Mouse (Mus musculus): Measurements from ENCODE around the gene Zfp952.
"Not testable (repeated sequence)": the region's sequence is repeated elsewhere in the genome, so short reads cannot be mapped to it uniquely, and the experiment has no call there.

The Zfp952 gene

DNA sequence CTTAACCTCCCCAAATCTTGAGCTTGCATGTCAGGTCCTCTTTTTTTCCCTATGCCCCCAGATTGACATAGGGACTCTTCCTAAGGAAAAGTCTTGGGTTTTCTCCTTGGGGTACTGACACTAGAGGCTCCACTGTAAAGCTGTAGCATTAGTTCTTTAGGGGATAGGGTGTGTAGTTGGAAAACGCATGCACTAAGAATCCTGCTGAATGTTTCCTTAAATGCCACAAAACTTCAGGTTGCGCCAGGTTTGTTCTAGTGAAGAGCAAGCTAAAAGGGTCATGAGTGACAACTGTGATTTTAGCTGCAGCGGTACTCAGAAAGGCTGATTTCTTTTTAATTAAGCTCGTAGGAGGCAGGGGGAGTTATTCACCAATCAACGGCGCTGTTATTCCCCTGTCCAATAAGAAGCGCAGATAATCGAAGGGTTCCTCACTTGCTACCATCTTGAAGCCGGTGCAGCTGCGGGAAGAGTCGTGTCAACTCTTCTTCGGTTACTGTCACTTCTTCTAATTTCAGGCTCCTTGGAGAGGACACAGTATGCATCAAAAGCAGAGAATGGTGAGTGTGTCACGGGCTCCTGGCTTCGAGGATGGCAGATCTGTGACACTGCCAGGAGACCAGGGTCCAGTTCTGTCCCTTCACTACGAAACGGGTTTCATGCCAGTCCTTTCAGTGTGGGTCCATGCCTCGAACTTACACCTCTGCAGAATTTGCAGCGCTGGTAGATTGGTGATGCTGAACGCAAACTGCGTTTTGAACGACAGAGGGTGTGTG, at the start of gene Zfp952:
TSS of gene Zfp952 (plus strand) at position 431 of the 776 bp plus-strand sequence.
- in situ Hi-C loops (cut with MboI, MseI): no loop called here

DNA sequence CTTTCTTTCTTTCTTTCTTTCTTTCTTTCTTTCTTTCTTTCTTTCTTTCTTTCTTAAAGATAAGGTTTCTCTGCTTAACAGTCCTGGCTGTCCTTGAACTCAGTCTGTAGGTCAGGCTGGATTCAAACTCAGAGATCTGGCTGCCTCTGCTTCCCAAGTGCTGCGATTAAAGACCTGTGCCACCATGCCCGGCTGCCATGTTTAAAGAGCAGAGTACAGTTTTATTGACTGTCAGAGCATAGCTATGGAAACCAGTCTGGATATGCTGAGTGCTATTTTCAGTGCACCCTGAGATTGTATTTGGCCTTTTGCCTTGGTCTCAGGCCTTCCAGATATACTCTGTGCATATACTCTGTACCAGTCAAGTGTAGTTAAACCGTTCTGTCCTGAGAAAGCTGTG, 49.3 kb upstream of the Zfp952 start:
- in situ Hi-C loops (cut with MboI, MseI): no loop called here

DNA sequence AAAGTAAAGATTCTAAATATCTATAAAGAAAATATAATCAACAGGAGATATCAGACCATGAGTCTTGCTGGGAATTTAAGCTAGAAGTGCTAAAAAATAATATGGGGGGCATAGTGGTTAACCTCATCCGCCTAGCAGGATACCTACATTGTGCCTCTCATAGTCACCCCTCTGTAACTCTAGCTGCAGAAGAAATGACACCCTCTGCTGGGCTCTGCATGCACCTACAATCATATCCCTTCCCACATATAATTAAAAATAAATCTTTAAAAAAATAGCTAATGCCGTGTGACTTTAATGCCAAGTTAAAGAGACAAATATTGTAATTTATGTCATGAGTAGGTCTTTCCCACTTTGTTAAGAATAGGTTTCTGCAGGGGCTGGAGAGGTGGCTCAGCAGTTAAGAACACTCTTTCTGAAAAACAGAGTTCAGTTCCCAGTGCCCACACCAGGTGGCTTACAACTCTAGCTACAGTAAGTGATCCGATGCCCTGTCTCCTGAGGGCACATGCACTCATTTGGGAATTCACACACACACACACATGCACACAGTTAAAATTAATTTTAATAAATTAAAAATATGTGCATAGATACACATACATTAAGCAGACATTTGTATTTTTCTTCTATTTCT, 48.4 kb upstream of the Zfp952 start:
- in situ Hi-C loops (cut with MboI, MseI): no loop called here

DNA sequence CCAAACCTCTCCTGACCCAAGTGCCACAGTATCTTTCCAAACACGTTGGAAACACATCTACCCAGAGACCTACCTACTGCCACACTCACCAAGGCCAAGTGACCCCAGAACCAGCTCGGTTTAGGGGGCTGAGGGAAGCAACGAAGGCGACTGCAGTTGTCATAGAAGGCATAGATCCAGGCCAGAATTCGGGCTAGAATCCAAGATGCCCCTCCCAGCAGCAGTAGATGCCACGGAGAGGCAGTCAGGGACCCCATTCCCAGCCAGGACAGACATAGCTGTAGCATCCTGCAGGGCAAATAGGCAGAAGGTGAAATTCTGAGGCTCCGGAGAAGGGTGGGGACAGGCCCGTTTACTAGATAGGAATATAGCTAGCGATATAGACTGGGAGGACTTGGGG, 46.2 kb upstream of the Zfp952 start:
- in situ Hi-C loops (cut with MboI, MseI): no loop called here

DNA sequence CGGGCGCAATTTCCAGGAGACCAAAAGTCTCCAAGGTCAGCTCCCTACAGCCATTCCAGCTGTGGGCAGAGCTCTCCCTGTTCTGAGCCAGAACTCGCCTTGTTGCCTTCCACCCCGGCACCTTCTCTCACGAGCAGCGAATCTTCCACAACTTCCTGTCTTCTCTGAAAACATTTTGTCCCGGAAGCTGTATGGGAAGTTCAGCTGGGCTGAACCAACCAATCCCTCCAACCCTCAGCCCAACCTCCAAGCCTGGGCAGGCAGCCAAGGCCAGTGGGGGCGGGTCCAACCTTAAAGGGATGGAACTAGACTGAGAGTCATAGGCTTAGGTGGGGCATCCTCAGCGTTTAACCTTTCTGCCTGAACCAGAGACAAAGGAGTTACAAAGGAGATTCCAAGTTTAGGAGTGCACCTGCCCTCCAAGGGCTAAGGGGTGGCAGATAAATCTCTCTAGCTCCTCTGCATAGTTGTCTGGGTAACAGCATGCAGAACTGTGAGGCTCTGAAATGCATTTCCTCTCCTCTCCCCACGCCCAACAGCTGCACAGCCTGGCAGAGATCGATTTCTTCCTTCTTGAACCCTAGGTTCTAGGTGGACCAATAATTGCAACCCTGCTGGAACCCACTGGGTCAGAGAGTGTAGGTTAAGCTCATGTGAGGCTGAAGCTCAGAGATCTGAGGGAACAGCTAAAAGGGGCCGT, 45.6 kb upstream of the Zfp952 start, which contains the start of gene Cyp4f13:
TSS of gene Cyp4f13 (minus strand) at position 188 of the 700 bp plus-strand sequence.
- in situ Hi-C loops (cut with MboI, MseI): no loop called here

DNA sequence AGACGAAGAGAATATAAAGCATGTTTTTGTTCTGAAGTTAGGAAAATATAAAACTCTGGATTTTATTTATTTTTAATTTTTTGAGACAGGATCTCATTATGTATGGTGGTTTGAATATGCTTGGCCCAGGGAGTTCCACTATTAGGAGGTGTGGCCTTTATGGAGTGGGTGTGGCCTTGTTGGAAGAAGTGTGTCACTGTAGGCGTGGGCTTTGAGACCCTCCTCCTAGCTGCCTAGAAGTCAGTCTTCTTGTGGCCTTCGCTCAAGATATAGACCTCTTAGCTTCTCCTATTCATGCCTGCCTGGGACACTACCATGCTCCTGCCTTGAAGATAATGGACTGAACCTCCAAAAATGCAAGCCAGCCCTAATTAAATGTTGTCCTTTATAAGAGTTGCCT, 42.8 kb upstream of the Zfp952 start:
- in situ Hi-C loops (cut with MboI, MseI): loop anchor here (10.0 kb wide), 1 partner anchor 855 kb away; no protein-coding TSS in a partner anchor

DNA sequence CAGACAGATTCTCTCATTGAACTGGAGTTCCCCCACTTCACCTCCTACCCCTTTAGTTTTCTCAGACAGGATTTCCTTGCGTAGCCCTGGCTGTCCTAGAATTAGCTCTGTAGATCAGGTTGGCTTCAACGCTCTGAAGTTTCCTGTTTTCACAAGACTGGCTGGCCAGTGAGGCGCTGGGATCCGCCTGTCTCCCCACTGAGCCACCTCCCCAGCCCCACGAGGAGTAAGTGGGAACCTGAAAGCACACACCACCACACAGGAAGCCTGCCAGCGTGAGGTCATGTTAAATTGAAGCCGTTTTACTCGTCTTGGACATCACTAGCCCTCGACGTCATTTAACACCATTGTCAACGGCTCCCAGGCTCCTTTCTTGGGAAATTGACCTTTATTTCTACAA, 41.9 kb upstream of the Zfp952 start:
- in situ Hi-C loops (cut with MboI, MseI): loop anchor here (10.0 kb wide), 1 partner anchor 856 kb away; no protein-coding TSS in a partner anchor

DNA sequence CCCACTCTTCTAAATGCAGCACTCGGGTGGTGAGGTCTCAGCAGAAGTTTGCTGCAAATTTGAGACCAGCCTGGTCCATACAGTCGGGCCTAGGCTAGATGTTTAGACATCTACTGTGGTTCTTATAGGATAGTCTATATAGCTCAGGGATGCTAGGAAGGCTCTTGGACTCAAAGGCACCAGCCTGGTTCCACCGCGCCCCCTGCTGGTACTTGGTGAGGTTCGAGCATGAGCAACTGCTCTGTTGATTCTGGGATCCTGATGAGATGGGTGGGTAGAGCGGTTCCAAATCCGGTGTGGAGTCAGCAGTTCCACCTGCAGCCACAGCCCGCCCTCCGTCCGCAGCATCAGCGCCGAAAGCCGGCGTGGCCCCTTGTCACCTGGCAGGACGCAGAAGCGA, 41.5 kb upstream of the Zfp952 start:
- in situ Hi-C loops (cut with MboI, MseI): loop anchor here (10.0 kb wide), 1 partner anchor 857 kb away; no protein-coding TSS in a partner anchor

DNA sequence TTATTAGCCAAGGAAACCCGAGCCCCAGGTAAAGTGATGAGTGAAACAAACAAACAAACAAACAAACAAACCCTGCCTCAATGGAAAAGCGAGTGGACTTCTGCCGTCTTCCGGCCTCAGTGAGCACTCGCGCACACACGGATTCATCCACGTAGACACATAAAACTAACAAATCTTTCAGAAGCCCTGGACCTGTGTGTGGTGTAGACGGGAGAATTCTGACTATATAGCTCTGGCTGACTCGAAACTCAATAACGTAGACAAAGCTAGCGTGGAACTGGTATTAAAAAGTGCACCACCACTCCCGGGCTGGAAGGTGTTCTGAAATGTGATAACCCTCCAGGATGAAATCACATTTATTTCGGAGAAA, 27.7 kb upstream of the Zfp952 start:
- in situ Hi-C loops (cut with MboI, MseI): no loop called here

DNA sequence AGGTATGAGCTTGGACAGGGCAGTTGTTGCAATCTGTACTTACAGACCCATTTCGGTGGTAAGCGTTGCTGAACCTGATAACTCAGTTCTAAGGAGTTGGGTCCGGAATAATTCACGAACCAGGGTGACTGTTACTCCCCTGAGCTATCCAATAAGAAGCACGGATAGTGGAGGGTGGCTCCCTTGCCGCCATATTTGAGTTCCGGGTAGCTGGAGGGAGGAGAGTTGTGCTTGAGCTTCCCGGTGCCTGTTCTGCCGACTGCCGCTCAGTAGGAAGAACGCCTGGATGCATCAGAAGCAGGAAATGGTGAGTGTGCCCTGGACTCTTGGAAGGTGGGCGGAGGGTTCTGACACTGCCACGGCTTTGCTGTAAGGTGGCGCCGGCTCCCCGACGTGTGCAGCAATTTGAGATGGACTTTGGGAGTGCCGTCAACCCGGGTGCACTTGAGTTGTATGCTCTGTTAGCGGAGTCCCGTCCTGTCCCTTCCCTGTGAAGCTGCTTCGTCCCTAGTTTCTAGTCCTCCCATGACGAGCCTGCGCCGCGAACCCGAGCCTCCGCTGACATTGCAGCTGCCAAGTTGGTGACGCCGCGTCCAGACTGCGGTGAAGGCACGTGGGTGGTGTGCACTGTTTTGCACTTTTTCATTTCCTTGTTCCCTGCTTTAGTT, 27.2 kb upstream of the Zfp952 start, which contains the start of gene Zfp472:
TSS of gene Zfp472 (plus strand) at position 192 of the 668 bp plus-strand sequence.
- in situ Hi-C loops (cut with MboI, MseI): no loop called here

DNA sequence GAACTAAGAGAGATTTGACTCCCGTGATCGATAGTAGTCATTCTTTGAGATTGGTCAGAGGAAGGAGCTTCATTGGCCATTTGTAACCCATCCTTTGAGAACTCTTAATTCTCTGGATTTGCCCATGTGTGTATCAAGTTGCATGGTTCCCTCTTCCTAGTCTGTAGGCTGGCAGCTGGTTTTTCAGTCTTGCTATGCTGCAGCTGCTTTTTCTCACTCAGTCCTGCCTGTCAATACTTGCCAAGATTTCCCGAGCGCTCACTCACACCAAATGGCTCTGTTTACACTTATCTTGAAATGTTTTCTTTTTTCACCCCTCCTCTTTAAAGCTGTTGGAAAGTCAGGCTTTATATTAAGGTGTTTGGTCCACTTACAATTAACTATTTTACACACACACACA, 11.6 kb upstream of the Zfp952 start:
- in situ Hi-C loops (cut with MboI, MseI): no loop called here

DNA sequence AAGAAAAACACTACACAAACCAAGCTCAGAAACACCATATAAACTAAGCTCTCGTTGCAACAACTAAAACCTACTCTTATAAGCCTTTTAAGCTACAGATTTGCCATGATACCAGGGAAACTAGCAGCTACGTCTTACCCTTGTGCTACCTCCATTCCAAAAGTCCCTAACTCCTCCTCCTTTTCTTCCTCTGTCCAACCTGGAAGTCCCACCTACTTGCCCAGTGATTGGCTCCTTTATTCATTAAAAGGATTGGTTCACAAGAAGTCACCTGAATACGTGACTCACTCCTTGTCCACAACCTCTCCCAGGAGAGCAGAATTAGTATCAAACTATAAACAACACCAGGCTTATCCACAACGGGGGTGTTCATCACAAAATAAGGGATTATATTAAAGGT, 6.6 kb upstream of the Zfp952 start:
- in situ Hi-C loops (cut with MboI, MseI): no loop called here

DNA sequence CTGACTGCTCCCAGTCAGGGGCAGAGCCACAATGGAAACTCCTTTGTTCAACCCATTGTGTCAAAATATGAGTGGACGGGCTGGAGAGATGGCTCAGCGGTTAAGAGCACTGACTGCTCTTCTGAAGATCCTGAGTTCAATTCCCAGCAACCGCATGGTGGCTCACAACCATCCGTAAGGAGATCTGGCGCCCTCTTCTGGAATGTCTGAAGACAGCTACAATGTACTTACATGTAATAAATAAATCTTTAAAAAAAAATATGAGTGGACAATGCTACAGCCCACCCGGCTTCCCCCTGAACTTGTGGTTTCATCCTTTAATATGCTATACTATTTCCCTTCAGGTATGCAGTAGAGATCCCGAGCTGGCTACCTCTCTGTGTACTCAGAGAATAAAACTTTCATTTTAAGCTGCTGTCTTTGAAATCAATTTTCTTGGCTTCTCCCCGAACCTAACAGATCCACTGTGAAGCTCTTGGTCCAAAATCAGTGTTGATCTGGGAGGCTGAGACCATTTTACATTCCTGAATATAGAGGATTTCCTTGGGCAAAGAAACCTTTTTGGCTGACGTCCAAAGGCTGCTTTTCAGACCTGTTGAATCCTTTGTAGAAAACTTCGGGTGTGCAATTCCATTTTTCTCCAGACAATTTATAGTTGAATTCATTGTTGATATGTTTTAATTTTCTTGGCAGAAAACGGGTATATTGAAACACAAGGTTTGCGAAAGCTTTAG, 797 bp upstream of the Zfp952 start:
- in situ Hi-C loops (cut with MboI, MseI): no loop called here

DNA sequence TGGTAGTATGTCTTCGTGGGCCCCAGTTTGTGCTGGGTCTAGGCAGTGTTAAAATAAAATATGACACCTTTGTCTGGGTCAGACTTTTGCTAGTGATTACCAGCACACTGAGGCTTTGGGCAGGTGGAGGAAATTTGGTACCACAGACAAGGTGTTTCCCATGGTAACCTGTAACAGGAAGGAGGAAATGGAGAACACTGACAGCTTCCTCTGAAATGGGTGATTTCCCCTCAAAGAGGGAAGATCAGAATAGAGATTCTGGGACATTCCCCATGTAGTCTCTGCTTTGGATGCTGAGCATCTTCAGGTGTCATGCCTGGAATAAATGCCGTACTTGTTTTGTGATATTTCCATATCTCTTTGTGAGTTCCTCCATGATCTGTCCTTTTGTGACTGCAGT, 5.6 kb downstream of the Zfp952 start:
- in situ Hi-C loops (cut with MboI, MseI): no loop called here

DNA sequence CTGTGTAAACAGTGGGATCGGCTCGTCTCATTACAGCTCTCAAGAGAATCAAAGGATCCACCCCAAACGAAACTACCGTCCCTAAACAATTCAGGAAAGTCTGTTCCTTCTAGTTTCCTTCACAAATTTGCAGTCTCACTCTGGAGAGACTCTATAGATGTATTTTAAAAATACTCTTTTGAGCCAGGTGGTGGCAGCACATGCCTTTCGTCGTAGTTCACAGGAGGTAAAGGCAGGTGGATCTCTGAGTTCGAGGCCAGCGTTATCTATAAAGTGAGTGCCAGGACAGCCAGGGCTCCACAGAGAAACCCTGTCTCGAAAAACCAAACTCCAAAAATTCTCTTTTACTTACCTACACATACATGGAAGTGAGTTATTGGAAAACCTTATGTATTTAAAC, 15.4 kb downstream of the Zfp952 start:
- in situ Hi-C loops (cut with MboI, MseI): no loop called here

DNA sequence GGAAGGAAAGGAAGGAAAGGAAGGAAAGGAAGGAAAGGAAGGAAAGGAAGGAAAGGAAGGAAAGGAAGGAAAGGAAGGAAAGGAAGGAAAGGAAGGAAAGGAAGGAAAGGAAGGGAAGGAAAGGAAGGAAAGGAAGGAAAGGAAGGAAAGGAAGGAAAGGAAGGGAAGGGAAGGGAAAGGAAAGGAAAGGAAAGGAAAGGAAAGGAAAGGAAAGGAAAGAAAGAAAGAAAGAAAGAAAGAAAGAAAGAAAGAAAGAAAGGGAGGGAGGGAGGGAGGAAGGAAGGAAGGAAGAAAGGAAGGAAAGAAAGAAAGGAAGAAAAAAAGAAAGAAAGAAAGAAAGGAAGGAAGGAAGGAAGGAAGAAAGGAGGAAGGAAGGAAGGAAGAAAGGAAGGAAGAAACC, 27.5 kb downstream of the Zfp952 start:
- in situ Hi-C loops (cut with MboI, MseI): not testable (repeated sequence)

DNA sequence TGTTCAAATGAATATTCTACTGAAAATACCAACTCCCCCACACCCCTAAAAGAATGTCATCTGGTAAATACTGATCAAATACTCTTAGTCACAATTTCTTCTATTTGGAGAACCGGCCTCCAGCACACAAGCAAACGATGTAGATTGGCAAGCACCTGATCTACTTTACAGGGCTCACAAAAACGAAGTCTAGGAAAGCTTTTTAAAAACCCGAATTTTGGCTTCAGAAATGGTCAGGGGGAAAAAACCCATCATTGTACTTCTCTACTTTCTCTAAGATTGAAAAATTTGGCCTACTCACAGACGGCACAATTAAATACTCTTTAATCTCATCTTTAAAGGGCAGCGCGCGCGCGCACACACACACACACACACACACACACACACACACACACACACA, 39.4 kb downstream of the Zfp952 start:
- in situ Hi-C loops (cut with MboI, MseI): no loop called here

DNA sequence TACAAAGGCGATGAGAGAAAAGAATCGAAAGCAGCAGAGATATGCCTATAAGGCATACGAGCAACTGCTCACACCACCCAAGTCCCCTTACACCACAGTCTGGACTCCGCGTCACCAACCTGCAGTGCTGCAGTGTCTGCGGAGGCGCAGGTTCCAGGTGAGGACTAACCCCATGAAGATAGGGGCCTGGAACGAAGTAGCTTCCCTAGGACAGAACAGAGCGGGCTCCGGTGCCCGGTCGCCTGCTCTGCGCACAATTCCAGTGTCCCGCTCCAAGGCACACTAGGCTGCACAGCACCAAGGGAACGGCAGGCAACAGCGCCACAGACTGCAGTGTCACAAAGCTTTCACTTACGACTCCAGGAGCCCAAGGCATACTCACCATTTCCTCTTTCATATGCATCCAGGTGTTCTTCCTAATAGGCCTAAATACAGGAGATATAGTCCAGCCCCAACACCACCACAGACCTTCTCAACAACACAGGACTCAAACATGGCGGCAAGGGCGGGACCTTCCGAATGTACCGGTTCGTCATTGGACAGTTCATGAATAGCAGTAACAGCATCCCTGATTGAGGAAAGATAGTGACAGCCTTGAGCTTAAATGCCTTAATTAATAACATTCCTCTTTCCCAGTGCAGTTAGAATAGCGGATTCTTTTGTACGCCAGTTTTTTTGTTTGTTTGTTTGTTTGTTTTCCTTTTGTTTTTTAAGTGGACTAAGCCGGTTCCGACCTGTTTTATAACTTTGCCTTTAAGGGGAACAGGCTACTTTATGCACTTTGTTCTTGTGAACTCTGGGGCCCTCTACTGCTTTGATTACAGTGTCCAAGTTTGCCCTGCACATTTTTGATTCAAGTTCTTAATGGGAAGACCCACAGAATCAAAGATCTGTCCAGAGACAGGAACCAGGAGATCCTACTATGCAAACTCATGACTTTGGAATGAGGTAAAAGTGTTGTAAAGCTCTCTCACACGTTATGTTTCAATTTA, 40.3 kb downstream of the Zfp952 start, which contains the start of gene Zfp763:
TSS of gene Zfp763 (minus strand) at position 503 of the 992 bp plus-strand sequence.
- in situ Hi-C loops (cut with MboI, MseI): no loop called here

Measured in regulatory T cell (primary cell).